Mouse (Mus musculus): Measurements from ENCODE around the gene Napa. TPM values are rescaled to one million over a fixed set of nuclear protein-coding genes. Genes with fewer than 3 reads are reported as not detected.

The Napa gene
- polyA plus RNA-seq (2012; rRNA removed): 256 TPM in 2 replicates

DNA sequence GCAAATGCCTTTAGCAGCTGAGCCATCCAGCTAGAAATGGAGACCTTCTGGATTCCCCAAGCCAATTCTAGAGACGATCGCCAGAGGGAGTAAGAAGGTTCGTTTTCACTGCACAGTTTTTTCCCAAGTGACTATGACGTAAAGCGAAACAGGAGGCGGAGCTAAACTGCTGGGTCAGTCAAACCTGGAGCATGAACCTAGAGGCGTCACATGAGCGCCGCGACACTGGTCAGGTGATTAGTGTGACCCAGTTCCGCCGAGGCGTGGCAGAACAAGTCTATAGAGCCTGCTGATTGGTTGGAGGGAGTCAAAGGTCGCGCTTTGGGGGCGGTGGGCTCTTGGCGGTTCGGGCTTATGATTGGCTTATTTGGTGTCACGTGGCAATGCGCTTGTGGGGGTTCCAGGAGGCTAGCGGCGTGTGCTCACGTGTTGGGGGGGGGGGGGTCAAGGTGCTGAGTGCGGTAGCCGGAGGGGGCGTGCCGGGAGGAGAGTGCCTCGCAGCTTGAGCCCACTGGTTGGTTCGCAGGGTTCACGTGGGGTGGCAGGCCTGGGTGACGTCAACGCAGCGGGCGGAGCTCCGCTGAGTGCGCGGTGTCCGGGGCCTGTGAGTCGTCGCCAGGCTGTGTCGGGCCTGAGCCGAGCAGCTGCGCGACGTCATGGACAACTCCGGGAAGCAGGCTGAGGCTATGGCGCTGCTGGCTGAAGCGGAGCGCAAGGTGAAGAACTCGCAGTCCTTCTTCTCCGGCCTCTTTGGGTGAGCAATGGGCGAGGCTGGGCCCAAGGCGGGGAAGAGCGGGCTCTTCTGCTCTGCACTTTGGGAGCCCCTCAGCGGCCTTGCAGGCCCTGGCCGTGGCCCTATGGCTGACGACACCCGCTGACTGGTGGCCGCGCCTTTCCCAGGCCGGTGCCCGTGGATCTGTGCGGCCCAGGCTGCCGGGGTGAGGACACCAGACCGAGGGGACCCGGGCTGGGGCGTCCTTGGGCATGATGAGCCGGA is at the start of gene Napa:
Gene Napa, plus strand, starts transcription at position 438 of the 997 bp plus-strand sequence.
- Histone ChIP-seq H3K4me1 (replicated peaks; ENCODE audit: control insufficient read depth, insufficient read depth, low read length) (peaks cover 11% of the 10 kb centered on the region), H3K27ac (ENCODE audit: control insufficient read depth, insufficient read depth, low read length) (0 out of 2 replicates have a peak within 1 kb of the TSS, but pooled peaks have one; percentile 20), H3K4me3 (ENCODE audit: control insufficient read depth, insufficient read depth, low read length) (peak within 1 kb of the TSS; percentile 70), H3K27me3 (ENCODE audit: control insufficient read depth, insufficient read depth, low read length) (no peaks in the 10 kb centered on the region), H3K36me3 (ENCODE audit: control insufficient read depth, insufficient read depth, low read length) (no peaks in the 10 kb centered on the region)
- peak; percentile 97 for DNase-seq
- under 1% methylated on average over 67 of the region's 68 CpGs for WGBS
- TF ChIP-seq CTCF (IDR thresholded peaks at IDR 0.05; ENCODE audit: borderline replicate concordance, control insufficient read depth, extremely low read depth, insufficient read depth, low read length, poor library complexity) (peak; percentile 16; the same call in 1 of the 2 replicates), POLR2A (IDR thresholded peaks at IDR 0.05; ENCODE audit: control insufficient read depth, extremely low read depth, insufficient read depth, low read length, poor library complexity) (peak; percentile 87)

GRCm38 (mm10) chr7:16048675-16049575 is 49.3 kb upstream of the Napa start:
- Histone ChIP-seq H3K4me3 (ENCODE audit: control insufficient read depth, insufficient read depth, low read length) (peak overlapping the region; percentile 93), H3K4me1 (replicated peaks; ENCODE audit: control insufficient read depth, insufficient read depth, low read length) (peaks cover 32% of the 10 kb centered on the region), H3K36me3 (ENCODE audit: control insufficient read depth, insufficient read depth, low read length) (no peaks in the 10 kb centered on the region), H3K27me3 (ENCODE audit: control insufficient read depth, insufficient read depth, low read length) (no peaks in the 10 kb centered on the region), H3K27ac (ENCODE audit: control insufficient read depth, insufficient read depth, low read length) (peak overlapping the region; percentile 75)
- TF ChIP-seq CTCF (IDR thresholded peaks at IDR 0.05; ENCODE audit: borderline replicate concordance, control insufficient read depth, extremely low read depth, insufficient read depth, low read length, poor library complexity) (no peak), POLR2A (IDR thresholded peaks at IDR 0.05; ENCODE audit: control insufficient read depth, extremely low read depth, insufficient read depth, low read length, poor library complexity) (no peak)
- WGBS: 4% methylated on average over 36 of the region's 36 CpGs
- DNase-seq: peak; percentile 28

- DNase-seq: no peak
- TF ChIP-seq POLR2A (IDR thresholded peaks at IDR 0.05; ENCODE audit: control insufficient read depth, extremely low read depth, insufficient read depth, low read length, poor library complexity) (no peak), CTCF (IDR thresholded peaks at IDR 0.05; ENCODE audit: borderline replicate concordance, control insufficient read depth, extremely low read depth, insufficient read depth, low read length, poor library complexity) (no peak)
- Histone ChIP-seq H3K27ac (ENCODE audit: control insufficient read depth, insufficient read depth, low read length) (peak overlapping the region; percentile 75), H3K36me3 (ENCODE audit: control insufficient read depth, insufficient read depth, low read length) (no peaks in the 10 kb centered on the region), H3K4me3 (ENCODE audit: control insufficient read depth, insufficient read depth, low read length) (peak overlapping the region; percentile 4; the same call in 1 of the 2 replicates), H3K27me3 (ENCODE audit: control insufficient read depth, insufficient read depth, low read length) (no peaks in the 10 kb centered on the region), H3K4me1 (replicated peaks; ENCODE audit: control insufficient read depth, insufficient read depth, low read length) (peaks cover 26% of the 10 kb centered on the region)
- 64% methylated on average over 7 of the region's 7 CpGs for WGBS
Measured at GRCm38 (mm10) chr7:16049576-16049915, 48.7 kb upstream of the Napa start.

- H3K36me3 ChIP-seq (ENCODE audit: control insufficient read depth, insufficient read depth, low read length): no peaks in the 10 kb centered on the region
- DNase-seq: no peak
- TF ChIP-seq POLR2A (IDR thresholded peaks at IDR 0.05; ENCODE audit: control insufficient read depth, extremely low read depth, insufficient read depth, low read length, poor library complexity) (no peak), CTCF (IDR thresholded peaks at IDR 0.05; ENCODE audit: borderline replicate concordance, control insufficient read depth, extremely low read depth, insufficient read depth, low read length, poor library complexity) (no peak)
- no peak overlapping the region for H3K4me3 ChIP-seq (ENCODE audit: control insufficient read depth, insufficient read depth, low read length)
- WGBS: 90% methylated on average over 3 of the region's 3 CpGs
- H3K27ac ChIP-seq (ENCODE audit: control insufficient read depth, insufficient read depth, low read length): no peak overlapping the region
- no peaks in the 10 kb centered on the region for H3K27me3 ChIP-seq (ENCODE audit: control insufficient read depth, insufficient read depth, low read length)
- H3K4me1 ChIP-seq (replicated peaks; ENCODE audit: control insufficient read depth, insufficient read depth, low read length): peaks cover 19% of the 10 kb centered on the region
Measured at GRCm38 (mm10) chr7:16050600-16050999, 47.7 kb upstream of the Napa start.

DNA sequence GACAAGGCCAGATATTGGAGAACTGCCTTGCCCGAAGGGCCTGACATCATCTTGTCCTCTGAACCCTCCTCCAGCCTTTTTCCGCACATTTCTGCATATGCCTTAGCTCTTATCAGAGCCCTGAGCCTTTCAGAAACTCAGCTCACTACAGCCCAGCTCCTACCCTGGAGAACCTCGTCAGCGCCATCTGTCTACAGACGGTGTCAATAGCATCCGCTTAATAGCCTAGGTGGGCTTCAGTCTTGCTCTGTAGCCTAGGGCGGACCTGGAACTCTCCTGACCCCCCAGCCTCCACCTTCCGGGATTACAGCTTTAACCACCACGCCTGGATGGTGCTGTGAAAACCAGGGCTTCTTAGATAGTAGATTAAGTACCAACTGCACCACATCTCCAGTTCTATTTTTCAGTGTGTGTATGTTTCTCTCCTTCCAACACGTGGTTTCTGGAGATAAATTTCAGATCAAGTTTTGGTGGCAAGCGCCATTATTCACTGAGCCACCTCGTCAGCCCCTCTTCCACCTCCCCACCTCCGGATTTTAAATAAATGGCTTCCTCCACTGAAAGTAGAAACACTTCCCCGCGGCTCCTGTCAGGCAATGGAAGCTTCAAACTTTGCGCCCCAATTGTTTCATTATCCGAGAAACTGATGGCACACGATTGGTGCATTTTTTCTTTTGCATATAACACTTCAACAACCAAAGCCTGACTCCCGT is 46.2 kb upstream of the Napa start:
- H3K36me3 ChIP-seq (ENCODE audit: control insufficient read depth, insufficient read depth, low read length): no peaks in the 10 kb centered on the region
- H3K27ac ChIP-seq (ENCODE audit: control insufficient read depth, insufficient read depth, low read length): peak overlapping the region; percentile 79
- H3K4me3 ChIP-seq (ENCODE audit: control insufficient read depth, insufficient read depth, low read length): peak overlapping the region; percentile 59
- H3K4me1 ChIP-seq (replicated peaks; ENCODE audit: control insufficient read depth, insufficient read depth, low read length): peaks cover 19% of the 10 kb centered on the region
- peak; percentile 89 for DNase-seq
- TF ChIP-seq CTCF (IDR thresholded peaks at IDR 0.05; ENCODE audit: borderline replicate concordance, control insufficient read depth, extremely low read depth, insufficient read depth, low read length, poor library complexity) (peak; percentile 77; the same call in 1 of the 2 replicates), POLR2A (IDR thresholded peaks at IDR 0.05; ENCODE audit: control insufficient read depth, extremely low read depth, insufficient read depth, low read length, poor library complexity) (no peak)
- no peaks in the 10 kb centered on the region for H3K27me3 ChIP-seq (ENCODE audit: control insufficient read depth, insufficient read depth, low read length)
- under 1% methylated on average over 19 of the region's 19 CpGs for WGBS

Data from thymus, adult 2 months (tissue).